Mouse (Mus musculus): ENCODE measurements at regions not wholly inside any gene's neighbourhood (a gene's known extent, or its start where the extent isn't known, plus 50 kb on each side); places are given as distances from the start of the nearest gene placed in this dataset.

DNA sequence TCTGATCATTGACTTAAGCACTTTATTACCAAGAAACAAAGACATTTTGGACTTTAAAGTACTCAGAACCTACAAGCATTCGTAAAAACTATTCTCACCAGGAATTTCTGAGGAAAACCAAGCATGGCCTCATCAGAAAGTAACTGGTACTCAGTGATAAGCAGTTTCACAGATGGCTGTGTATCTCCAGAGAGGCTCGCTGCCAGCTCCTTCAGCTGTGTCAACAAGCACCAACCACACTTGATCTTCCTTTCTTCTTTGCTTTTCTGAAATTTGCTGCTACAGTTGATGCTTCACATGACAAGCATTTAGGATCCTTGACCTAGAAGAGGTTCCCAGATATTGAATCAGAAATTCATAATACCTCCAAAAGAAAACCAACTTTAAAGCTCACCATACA is 314.1 kb upstream of the Sptlc3 start:
- DNase-seq: no peak

DNA sequence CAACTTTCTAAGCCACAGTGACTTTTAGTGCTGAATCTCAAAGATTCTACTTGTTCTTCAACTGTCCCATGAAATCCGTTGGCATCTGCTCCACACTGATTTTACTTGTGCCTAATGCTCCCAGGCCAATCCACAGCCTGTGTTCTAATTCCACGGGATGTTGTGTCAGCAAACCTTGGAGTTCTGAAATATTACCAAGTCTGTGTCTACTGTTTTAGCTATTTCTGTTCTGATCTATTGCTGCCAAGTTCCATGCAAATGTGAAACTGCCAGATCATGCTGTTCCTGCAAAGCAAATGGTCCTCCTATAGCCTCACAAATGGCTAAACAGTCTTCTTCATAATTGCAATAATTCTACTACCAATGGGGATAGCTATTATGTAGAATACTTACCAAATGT is 295.4 kb upstream of the Sptlc3 start:
- no peak for DNase-seq

DNA sequence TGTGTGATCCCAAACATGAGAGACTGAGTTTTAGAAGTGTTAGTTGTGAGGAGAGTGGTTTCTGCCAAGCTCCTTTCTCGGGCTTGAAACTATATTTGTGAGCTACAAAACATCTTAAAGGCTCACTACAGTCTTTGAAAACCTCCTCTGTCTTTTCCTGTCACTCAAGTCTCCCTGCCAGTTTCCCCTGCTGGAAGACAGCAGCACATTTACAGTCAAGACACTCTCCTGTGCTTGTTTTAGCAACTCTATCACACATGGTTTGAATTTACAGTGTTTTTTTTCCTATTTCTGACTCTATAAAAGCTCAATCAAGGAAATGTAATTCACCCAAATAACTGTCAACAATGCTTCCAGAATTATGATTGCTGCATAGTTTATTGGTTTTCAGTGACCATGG is 286.1 kb upstream of the Sptlc3 start:
- no peak for DNase-seq

DNA sequence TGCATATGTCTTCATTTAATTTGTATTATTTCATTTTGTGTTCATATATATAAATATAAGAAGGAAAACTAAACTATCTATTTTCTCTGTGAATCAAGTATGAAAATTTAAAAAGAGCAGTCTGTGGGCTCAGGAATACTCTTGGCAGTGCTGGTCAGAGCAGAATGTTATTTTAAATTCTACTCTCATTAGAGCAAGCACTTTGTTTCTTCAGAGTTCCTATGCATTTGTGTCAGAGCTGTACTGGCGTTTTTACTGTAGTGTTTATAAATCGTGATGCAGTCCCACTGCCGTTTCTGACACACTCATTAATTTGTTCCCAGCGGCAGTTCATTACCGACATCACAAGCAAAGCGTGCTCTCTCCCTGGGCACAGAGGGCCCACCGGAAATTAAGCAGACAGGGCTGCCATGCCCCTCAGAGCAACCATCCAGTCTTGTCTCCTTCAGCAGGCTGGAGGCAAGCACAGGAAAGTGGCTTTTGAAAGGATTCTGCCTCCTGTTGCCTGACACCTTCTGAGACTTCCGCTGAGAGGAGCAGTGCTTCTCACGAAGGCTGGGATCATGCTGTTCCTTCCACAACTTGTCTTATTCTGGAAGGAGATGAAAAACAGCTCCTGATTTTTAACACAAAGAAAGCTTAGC is 272.8 kb upstream of the Sptlc3 start:
- no peak for DNase-seq

DNA sequence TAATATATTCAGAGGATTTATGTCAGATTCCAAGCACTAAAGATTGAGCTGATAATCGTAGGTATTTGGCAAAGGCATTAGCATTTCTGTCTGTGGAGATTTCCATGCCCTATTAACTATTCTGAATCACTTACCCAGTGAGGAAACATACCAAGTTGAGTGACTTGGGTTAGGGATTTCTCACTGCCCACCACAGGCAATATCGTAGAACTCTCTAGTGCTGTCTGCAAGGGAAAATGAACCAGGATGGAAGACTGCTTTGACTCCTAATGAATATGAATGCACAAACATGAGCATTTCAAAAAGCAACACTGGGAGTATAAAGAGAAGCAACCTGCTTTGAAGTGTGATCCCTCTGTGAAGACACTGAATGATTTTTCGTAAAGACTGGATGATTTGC is 263.3 kb upstream of the Sptlc3 start:
- no peak for DNase-seq

DNA sequence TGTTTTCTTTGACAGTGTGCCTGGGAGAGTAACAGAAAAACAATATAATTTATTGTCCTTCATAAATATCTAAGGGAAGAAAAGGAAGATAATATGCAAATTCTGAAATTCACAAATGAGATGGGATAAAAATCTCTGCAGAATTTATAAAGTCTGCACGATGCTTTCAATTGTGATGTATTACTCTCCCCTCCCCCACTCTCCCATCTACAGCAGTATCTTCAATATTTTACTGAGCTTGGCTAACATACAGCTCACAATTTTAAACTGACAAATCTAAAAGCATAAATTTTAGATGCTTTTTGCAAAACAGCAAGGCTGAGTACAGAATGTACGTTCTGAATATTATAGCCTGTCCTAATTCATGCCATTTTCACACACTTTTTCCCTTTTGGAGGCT is 243.6 kb upstream of the Sptlc3 start:
- DNase-seq: no peak

DNA sequence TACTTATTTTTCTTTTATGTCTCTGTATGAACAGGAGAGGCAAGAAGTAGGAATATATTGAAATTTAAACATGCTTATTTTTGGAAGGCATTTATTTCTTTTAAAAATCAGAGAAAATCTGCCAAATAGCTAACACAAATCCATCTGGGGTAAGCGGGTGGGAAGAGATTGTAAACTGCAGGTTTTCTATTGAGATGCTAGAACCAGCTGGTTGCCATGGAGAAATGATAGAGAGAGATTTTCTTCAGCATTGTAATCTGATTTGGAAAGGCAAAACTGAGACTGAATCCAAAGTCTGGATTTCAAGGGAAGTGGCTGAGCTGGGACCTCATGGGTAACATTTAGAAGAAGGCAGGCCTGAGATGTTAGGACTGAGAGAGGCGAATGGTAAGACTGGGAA is 226.6 kb upstream of the Sptlc3 start:
- DNase-seq: no peak

DNA sequence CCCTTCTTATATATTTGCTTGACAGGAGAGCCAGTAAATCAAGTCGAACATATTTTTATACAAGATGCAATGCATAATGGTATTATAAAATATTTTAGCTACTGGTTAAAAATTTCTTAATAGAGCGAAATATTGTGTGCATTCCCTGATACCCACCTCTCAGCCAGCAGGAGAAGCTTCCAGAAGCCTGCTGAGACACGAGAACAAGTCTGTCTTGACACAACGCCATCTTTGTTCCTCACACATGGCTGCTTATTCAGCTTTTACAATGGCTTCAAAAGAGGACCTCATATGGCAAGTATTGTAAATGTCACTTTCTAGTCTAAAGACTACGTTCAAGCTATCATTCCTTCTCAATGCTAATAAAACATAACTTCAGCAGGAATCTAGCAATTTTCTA is 217.1 kb upstream of the Sptlc3 start:
- no peak for DNase-seq

DNA sequence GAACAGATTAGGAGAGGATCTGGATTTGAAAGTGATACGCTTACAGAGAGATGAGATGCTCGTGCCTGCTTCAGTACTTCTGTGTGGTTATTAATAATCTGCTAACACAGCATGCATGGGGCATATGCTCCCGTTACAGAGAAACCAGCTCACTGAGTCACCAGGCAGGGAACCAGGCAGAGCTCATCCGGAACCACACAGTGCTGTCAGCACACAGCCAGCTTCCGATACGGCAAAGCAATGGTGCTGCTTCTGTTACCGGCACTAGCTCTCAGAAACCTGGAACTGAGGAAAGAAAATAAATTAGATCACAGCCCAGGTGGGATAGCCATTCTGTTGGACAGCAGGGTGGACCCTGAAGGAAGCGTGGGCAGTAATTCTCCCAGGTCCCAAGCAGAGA is 216.1 kb upstream of the Sptlc3 start:
- no peak for DNase-seq

DNA sequence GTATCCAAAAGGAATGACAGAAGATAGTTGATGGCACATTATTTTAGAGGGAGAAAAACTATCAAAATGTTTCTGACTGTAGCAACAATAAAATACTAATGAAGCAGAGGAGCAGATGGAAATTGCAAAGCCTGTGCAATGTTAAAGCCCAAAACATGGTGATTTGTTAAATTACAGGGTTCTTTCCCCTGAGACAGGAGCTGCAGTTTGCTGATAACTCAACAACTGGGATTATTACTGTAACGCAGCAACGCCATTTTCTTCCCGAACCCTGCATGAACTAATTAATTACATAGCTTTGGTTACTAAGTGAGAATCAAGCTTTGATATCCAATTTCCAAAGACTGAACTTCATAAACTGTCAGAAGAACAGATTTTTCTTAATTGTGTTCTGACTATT is 212.7 kb upstream of the Sptlc3 start:
- DNase-seq: no peak

DNA sequence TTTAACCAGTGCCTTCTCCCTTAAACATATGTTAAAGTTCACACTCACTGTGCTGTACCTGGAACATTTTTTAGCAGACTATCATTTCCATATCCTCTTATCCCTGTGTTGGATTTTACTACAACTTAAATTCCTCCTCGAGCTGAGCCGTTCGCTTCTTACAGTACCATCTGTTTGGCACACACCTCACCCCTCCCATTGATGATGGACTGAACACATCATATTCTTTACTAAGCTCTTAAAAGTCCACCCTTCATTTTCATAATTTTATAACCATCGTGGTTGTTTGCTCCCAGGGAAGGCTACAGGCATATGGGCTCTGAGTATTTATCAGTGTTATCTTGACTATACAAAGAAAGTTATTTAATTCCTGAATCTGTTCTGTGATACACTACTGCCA is 209.4 kb upstream of the Sptlc3 start:
- DNase-seq: no peak

DNA sequence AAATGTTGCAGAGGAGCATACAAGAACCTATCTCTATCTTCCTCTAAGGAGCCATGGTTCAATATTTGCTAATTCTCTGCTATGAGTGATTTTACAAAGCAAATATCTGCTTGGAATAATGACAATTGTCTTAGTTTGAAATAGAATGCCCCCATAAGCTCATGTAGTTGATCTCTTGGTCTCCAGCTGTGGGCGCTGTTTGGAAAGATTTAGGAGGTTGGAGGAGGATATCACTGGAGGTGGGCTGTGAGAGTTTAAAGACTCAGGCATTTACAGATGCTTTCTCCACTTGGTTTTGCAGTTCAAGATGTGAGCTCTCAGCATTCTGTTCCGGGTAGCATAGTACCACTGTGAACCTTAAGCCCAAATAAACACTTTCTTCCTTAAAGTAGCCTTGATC is 207.3 kb upstream of the Sptlc3 start:
- no peak for DNase-seq

DNA sequence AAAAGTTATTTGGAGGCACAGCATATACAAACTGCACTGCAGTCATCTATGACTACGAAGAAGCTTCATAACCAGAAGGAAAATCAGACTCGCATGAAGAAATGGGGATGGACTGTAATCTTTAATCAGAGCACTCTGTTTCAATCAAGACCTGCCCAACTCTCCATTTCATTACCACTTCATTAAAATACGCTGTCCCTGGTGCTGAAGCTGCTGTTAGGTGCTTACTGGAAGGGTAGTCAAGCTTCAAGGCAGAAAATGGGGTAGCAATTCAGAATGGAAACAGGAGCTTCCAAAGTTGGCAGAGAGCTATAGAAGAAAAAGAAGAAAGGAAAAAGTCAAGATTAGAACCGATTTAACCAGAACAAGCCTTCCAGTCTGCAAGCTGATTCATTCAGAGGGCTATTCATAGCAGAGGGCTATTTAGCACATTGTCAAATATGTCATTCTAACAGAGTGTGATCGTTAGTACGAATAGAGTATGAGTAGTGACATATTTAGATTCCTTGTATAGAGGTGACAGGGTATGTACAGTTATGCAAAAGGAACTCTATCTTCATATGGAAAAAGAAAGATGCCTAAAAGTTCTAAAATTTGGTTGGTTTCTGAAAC is 195.1 kb upstream of the Sptlc3 start:
- no peak for DNase-seq

DNA sequence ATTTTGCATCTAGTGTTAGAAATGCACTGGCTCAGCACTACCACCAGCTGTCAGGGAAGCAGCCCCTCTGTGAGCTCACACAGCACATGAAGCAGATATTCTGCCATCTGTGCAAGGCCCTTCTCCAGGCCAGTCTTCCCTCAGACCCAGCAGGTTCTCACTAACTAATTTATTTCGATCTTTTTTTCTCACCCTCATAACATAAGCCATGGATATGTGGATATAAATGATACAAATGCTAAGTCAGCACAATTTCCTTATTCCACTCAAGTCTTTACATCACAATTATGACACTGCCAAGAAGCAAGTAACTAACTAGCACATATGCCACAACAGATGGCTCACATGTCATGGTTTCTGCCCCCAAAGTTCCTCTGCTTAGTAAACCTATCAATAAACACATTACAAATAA is 182.3 kb upstream of the Sptlc3 start:
- DNase-seq: no peak

DNA sequence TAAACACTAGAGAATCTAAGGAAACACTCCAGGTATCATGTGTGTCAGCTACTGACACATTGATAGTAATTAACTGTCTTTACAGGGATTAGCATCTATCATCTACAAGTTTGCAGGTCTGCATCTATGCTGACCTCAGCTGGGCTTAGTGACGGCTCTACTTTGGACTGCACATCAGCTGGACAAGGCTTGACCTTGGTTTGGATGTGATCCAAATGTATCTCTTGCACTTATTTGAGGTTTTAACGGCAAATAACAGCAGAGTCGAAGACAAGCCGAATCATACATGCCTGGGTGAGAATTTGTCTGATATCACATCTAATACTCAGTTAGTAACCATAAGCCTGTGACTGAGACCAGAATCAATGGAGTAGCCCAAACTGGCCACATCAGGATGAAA is 181.7 kb upstream of the Sptlc3 start:
- no peak for DNase-seq

DNA sequence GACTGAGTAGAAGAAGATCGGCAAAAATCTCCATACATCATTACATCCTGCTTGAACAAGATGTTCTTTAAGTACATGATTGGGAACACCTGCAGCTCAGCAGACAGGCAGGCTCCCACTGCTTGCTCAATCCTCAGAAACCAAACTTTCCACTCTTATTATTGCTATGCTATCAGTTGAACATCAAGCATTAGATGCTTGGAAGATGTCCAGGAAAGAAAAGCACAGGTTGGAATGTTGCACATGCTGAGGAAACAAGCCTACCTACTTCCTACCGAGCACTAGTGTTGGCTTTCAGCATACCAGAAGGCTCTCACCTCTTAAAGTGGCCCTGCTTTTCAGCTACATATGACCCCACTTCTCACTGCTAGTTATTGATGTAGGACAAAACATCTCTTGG is 171.2 kb upstream of the Sptlc3 start:
- no peak for DNase-seq

DNA sequence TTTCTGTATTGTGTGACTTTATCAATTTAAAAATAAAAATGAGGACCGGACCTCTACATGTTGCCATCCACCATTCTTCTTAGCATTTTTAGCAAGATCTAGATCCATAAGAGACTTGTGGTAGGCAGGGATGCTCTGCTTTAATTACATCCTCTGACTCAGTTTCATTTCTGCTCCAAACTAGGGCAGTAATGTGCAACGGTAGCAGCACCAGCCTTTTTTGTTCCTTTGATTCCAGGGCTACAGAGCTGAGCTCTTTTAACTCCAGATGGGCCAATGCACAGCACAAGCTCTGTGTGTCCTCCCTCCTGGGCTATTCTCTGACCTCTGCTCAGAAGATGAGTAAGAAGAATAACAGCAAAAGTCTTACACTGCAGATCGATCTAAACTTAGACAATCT is 168.2 kb upstream of the Sptlc3 start:
- no peak for DNase-seq

DNA sequence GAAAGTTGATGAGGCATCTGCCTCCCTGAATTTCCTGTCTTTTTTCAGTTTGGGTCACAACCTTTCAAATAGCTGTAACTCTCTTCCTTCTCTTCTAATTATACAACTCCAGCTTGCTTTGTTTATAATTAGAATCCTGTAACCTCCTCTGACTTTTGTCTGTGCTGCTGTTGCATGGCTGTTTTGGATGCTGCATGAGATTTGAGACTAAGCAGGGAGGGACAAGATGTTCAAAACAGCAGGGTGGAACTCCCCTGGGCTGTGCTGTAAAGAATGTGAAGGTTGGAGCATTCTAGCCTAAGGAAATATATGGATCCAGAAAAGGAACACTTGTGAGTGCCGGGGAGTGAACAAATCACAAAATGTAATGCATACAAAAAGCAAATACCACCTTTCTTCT is 159.0 kb upstream of the Sptlc3 start:
- DNase-seq: no peak

DNA sequence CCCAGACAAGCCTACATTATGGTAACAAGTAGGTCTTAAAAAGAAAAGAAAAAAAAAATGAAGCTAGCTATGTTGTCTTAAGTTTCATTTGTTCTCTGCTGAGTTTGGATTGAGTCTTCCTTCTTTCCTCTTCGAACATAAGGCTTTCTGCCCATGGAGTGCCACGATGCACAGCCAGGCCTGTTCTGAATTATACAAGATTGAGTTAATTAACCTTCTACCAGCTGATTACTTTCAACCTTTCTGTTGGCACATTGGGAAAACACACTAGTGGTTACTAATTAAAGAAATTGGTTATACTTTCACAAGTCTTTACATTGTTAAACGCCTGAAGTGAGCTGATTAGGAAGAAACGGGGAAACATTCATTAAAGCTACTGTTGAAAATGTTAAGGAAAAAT is 155.5 kb upstream of the Sptlc3 start:
- DNase-seq: no peak

DNA sequence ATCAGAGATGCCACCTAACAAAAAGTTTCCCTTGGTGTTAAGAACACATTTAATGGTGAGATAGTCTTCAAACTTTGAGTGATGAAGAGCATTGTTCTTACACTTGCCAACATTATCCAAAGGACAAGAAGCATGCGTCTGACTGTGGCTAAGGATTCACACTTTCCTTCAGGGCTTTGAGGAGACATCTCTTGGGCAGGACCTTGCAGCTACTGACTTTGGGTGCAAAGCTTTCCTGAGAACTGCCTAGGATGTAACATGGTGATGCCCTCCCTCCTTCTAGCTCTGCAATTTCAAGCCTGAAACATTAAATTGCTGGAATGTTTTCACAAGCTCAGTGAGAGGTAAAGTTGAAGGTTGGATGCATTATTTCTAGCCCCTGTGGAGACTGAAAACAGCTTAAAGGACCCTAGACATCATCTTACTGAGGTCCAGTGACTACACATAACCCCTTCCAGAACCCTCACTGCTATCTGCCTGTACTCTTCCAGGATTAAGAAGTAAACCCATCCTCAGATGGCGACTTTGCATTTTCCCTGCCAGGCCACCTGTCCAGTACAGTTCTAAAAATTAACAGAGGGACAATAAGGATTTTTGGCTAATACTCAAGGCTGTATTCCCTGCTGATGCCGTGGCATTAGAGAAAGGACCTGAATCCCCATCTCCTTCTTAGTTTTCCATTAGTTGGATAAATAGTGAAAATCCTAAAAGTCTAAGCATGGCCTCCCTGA is 137.3 kb upstream of the Sptlc3 start:
- no peak for DNase-seq

DNA sequence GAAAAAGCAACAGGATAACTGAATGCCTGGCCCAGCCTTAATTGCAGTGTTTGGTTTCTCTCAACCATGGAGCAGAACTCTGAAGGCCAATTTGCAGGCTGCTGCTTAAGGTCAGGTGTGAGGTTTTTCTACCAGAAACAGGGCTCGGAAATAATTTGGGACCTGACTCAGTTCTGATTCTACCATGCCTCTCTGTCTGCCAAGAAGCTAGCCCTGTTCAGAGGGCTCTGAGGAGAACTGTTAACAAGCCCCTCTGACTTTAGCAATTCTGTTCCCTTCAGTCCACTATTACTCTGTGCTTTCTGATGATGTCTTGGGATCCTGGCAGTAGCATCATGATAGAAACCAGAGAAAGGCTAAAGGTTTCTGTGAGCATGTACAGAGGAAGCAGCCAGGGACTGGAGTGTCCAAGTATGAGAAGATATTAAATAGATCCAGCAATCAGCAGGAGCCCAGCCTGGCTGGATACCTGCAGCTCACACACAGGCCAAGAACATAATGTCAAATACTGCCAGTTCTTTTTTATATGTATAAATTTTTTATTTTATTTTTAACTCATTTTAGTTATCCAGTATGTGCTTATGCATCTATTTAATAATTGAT is 131.4 kb upstream of the Sptlc3 start:
- no peak for DNase-seq

DNA sequence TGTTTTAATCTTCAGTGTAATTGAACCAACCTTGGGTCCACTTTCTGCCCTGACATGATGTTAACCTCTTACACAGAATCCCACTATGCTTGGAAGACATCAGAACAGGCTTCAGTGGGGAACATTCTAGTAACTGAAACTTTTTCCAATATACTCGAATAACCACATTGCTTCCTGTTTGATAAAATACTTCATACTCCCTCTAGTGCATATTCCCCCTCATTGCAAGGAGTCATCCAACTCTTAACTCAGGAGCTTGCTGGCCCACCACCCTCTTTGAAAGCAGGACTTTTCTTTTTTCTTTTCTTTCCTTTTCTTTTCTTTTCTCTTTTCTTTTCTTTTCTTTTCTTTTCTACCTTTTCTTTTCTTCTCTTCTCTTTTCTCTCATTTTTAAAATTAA is 123.6 kb upstream of the Sptlc3 start:
- DNase-seq: no peak

DNA sequence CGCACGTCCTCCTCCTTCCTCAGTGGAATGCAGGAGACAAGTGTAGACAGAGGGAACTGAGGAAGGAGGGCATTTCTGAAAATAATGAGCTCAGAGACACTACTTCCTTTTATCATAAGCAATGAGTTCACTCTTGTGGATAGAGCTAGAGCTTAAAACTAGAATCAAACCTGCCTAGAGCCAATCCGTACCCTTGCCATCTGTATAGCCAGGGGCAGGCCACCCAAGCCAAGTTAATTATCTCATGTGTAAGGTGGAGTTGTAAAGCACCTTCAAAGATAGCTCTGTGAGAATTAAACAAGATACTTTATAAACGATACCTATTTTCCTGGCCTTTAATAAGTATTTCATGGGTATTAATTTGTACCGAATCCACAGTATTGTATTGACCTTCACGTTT is 113.4 kb upstream of the Sptlc3 start:
- DNase-seq: no peak

DNA sequence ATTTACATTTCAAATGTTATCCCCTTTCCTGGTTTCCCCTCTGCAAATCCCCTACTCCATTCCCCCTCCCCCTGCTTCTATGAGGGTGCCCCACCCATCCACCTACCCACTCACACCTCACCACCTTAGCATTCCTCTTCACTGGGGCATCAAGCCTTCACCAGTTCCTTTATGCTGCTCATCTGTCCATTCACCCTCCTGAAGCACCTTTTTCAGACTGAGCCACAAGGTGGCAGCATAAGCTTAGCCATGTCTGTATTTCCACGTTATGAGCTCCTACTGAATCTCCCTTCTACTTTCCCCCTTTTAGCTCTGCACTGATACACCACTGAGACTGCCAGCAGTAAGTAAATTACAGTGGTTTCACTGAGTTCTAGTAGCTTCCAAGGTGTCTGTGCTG is 112.1 kb upstream of the Sptlc3 start:
- DNase-seq: peak; percentile 66

Measured in kidney, adult 18-20 months (tissue).